Mouse (Mus musculus): ENCODE data around the gene Rtca. TPM values are rescaled to one million over a fixed set of nuclear protein-coding genes. Genes with fewer than 3 reads are reported as not detected.
A peak's percentile ranks its signal among the peaks of the same experiment; 100 is the strongest.

Rtca gene
- polyA plus RNA-seq (2015; fragmentation: Nextera tagmentation; extraction: Ambion mirVana): 57.3 and 59.6 TPM in 2 replicates

DNA sequence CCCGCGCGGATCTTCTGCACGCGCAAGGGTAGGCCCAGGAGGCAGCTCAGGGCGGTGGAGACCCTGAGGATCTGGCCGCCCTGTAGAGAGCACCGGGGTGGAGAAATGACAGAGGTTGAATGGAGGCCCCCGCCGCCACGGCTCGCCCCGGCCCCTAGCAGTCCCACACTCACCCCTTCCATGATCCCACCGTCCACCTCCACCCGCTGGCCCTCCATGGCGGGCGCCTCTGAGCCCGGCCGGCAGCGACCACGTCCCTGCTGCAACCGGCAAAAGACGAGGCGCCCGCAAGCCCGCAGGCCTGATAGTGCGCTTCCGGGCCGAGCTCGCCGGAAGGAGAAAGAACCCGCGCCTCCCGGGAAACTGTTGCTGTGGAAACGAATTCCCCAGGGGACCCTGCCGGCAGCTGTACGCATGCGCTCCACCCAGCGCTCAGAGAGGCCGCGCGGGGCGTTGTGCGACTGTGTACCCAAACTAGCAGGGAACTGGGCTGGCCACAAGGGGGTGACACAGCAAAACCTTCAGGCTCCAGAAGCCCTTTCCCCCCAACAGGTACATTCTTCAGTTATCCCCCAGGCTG, at the start of gene Rtca:
Rtca (minus strand) TSS at position 437 of the 580 bp plus-strand sequence.
- Histone ChIP-seq H3K9ac (ENCODE audit: low read length) (peak within 1 kb of the TSS; percentile 90), H3K27me3 (ENCODE audit: control insufficient read depth, insufficient read depth, low read length) (no peaks in the 10 kb centered on the region), H3K4me1 (ENCODE audit: control insufficient read depth, insufficient read depth, low read length) (peaks cover 13% of the 10 kb centered on the region), H3K36me3 (ENCODE audit: control insufficient read depth, insufficient read depth, low read length) (no peaks in the 10 kb centered on the region; the same call in 1 of the 2 replicates), H3K9me3 (replicated peaks; ENCODE audit: control insufficient read depth, low read length) (no peaks in the 10 kb centered on the region), H3K4me2 (ENCODE audit: low read depth, low read length) (peak within 1 kb of the TSS; percentile 53), H3K27ac (ENCODE audit: low read length) (peak within 1 kb of the TSS; percentile 53), H3K4me3 (replicated peaks; ENCODE audit: low read length) (peak within 1 kb of the TSS; percentile 88)
- peak; percentile 92 for ATAC-seq (ENCODE audit: insufficient read depth, low FRiP score)
- under 1% methylated on average over 42 of the region's 44 CpGs for WGBS

DNA sequence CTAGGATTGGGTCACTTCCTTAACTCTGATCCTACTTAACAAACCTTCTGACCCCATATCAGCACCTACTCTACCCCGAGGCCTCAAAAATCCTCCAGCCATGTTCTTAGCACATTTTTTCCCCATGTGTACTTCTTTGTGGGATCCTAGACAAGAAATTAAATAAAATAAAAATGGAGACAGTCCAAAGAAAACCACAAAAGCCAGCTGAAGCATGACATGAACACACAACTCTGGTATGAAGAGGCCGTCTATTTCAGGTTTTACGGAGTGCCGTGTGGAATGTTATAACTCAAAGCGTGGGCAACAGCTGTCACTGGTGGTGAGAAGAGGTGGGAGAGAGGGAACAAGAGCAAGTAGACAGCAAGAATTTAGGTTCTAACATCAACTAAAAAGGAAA, 43.4 kb upstream of the Rtca start:
- Histone ChIP-seq H3K27ac (ENCODE audit: low read length) (no peak overlapping the region), H3K9me3 (replicated peaks; ENCODE audit: control insufficient read depth, low read length) (no peaks in the 10 kb centered on the region), H3K9ac (ENCODE audit: low read length) (no peak overlapping the region), H3K4me3 (replicated peaks; ENCODE audit: low read length) (no peak overlapping the region), H3K27me3 (ENCODE audit: control insufficient read depth, insufficient read depth, low read length) (no peaks in the 10 kb centered on the region), H3K36me3 (ENCODE audit: control insufficient read depth, insufficient read depth, low read length) (no peaks in the 10 kb centered on the region), H3K4me1 (ENCODE audit: control insufficient read depth, insufficient read depth, low read length) (no peaks in the 10 kb centered on the region), H3K4me2 (ENCODE audit: low read depth, low read length) (no peak overlapping the region)
- 90% methylated on average over 5 of the region's 5 CpGs for WGBS
- no peak for ATAC-seq (ENCODE audit: insufficient read depth, low FRiP score)

DNA sequence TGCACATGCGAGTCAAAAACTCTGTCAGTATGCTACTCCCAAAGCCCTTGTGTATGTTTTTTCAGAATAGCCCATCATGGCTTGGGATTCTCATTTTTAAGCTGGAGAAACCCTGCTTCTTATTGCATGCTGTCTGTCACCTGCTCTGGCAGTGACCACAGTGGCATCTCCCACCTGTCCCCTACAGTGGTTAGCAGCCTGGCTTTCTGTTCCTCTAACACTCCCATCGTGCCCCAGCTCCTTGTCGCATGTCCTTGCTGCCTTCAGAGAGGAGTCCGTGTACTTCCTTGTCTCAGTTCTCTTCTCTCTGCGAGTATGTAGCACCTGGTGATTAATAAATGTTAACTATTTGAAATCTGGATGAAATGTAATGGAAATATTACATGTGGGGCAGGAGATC, 39.4 kb upstream of the Rtca start:
- WGBS: 77% methylated on average over 5 of the region's 5 CpGs
- no peaks in the 10 kb centered on the region for H3K4me1 ChIP-seq (ENCODE audit: control insufficient read depth, insufficient read depth, low read length)
- H3K27ac ChIP-seq (ENCODE audit: low read length): no peak overlapping the region
- H3K36me3 ChIP-seq (ENCODE audit: control insufficient read depth, insufficient read depth, low read length): no peaks in the 10 kb centered on the region
- ATAC-seq (ENCODE audit: insufficient read depth, low FRiP score): no peak
- no peaks in the 10 kb centered on the region for H3K9me3 ChIP-seq (replicated peaks; ENCODE audit: control insufficient read depth, low read length)
- H3K9ac ChIP-seq (ENCODE audit: low read length): no peak overlapping the region
- H3K27me3 ChIP-seq (ENCODE audit: control insufficient read depth, insufficient read depth, low read length): no peaks in the 10 kb centered on the region
- no peak overlapping the region for H3K4me3 ChIP-seq (replicated peaks; ENCODE audit: low read length)
- no peak overlapping the region for H3K4me2 ChIP-seq (ENCODE audit: low read depth, low read length)

DNA sequence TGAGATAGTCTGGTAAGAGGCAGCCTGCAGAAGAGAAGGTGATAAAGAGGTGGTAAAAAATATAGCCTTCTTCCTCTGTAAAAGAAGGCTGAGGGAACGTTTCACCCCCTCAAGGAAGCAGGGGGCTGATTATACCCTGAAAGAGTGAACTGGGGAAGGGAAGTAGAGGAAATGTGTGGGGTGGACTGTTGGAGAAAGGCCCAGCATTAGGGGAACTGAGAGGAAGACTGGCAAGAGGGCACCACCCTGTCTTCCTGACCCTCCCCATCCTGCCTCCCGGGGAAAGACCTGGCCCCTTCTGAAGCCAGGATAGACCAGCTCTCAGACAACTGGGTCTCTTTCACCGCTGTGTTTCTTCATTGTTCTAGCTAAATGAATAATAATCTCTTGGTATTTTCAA, 34.5 kb upstream of the Rtca start:
- ATAC-seq (ENCODE audit: insufficient read depth, low FRiP score): no peak
- Histone ChIP-seq H3K27ac (ENCODE audit: low read length) (no peak overlapping the region), H3K4me3 (replicated peaks; ENCODE audit: low read length) (no peak overlapping the region), H3K4me2 (ENCODE audit: low read depth, low read length) (no peak overlapping the region), H3K27me3 (ENCODE audit: control insufficient read depth, insufficient read depth, low read length) (no peaks in the 10 kb centered on the region), H3K36me3 (ENCODE audit: control insufficient read depth, insufficient read depth, low read length) (no peaks in the 10 kb centered on the region; the same call in 1 of the 2 replicates), H3K9me3 (replicated peaks; ENCODE audit: control insufficient read depth, low read length) (no peaks in the 10 kb centered on the region), H3K9ac (ENCODE audit: low read length) (no peak overlapping the region), H3K4me1 (ENCODE audit: control insufficient read depth, insufficient read depth, low read length) (no peaks in the 10 kb centered on the region)
- WGBS: 71% methylated on average over 3 of the region's 3 CpGs

DNA sequence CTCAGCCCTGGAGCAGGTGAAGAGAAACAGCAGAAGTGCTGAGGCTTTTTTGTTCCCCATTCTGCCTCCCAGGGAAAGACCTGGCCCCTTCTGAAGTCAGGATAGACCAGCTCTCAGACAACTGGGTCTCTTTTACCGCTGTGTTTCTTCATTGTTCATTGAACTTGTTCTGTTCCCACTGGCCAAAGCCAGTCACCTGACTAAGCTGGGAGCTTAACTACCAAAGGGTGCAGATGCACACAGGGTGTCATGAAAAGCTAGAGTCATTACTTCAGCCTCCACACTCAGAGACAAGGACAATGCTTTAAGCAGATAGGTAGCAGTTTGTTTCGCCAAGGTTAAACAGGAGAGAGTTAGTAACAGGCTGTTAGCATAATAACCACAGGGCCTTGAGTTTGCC, 34.1 kb upstream of the Rtca start:
- Histone ChIP-seq H3K9ac (ENCODE audit: low read length) (no peak overlapping the region), H3K4me2 (ENCODE audit: low read depth, low read length) (no peak overlapping the region), H3K27ac (ENCODE audit: low read length) (no peak overlapping the region), H3K4me3 (replicated peaks; ENCODE audit: low read length) (no peak overlapping the region), H3K4me1 (ENCODE audit: control insufficient read depth, insufficient read depth, low read length) (no peaks in the 10 kb centered on the region), H3K36me3 (ENCODE audit: control insufficient read depth, insufficient read depth, low read length) (no peaks in the 10 kb centered on the region; the same call in 1 of the 2 replicates), H3K27me3 (ENCODE audit: control insufficient read depth, insufficient read depth, low read length) (no peaks in the 10 kb centered on the region), H3K9me3 (replicated peaks; ENCODE audit: control insufficient read depth, low read length) (no peaks in the 10 kb centered on the region)
- no peak for ATAC-seq (ENCODE audit: insufficient read depth, low FRiP score)
- WGBS: 85% methylated on average over 2 of the region's 2 CpGs

DNA sequence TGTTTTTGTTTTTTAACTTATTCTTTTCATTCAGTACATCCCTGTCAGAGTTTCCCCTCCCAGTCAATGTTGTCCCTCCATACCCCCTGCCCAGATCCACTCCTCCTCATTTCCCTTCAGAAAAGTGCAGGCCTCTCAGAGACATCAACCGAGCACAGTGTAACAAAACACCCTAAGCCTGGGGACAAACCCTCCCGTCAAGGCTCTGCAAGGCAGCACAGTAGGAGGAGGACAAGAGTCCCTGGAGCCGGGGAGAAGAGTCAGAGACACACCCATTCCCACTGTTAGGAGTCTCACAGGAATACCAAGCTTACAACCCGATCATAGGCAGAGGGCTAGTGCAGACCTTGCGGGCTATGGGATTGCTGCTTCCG, 29.2 kb upstream of the Rtca start:
- Histone ChIP-seq H3K9ac (ENCODE audit: low read length) (no peak overlapping the region), H3K9me3 (replicated peaks; ENCODE audit: control insufficient read depth, low read length) (no peaks in the 10 kb centered on the region), H3K27ac (ENCODE audit: low read length) (no peak overlapping the region; the same call in 1 of the 2 replicates), H3K4me3 (replicated peaks; ENCODE audit: low read length) (no peak overlapping the region), H3K27me3 (ENCODE audit: control insufficient read depth, insufficient read depth, low read length) (no peaks in the 10 kb centered on the region), H3K36me3 (ENCODE audit: control insufficient read depth, insufficient read depth, low read length) (no peaks in the 10 kb centered on the region; the same call in 1 of the 2 replicates), H3K4me2 (ENCODE audit: low read depth, low read length) (no peak overlapping the region), H3K4me1 (ENCODE audit: control insufficient read depth, insufficient read depth, low read length) (no peaks in the 10 kb centered on the region)
- no peak for ATAC-seq (ENCODE audit: insufficient read depth, low FRiP score)
- 63% methylated on average over 6 of the region's 6 CpGs for WGBS

DNA sequence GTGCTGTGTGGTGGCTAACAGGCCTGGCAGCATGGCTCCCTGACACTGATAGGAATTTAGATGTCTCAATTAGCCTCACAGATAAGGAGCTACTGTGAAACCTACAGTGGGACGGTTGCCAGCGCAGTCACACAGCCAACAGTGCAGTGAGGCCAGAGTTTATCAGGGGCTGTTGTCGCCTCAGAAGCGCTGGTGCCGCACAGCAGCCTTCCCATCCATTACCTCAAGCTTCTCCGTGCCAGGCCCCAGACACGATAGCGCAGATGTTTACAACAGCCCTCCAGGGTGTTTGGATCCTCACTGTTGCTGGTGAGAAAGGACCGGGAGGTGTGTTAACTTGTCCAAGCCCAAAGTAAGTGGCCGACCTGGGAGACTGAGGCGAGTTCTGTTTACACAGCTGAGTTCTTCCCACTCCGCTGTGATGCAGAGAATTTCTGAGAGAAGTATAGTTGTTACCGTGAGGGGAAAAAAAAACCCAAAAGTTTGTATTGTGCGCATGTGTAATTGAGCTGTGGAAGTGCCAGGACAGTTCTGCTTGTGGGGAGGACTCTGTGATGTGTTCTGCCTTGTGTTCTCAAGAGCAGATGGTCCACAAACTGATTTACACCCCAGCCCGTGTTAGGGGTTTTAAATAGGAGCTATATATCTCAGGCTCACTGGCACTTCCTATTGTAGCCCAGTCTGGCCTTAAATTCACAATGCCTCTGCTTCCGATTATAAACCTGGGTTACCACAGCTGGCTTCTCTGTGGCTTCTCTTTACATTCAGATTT, 28.6 kb upstream of the Rtca start:
- no peaks in the 10 kb centered on the region for H3K9me3 ChIP-seq (replicated peaks; ENCODE audit: control insufficient read depth, low read length)
- no peaks in the 10 kb centered on the region; the same call in 1 of the 2 replicates for H3K36me3 ChIP-seq (ENCODE audit: control insufficient read depth, insufficient read depth, low read length)
- H3K27me3 ChIP-seq (ENCODE audit: control insufficient read depth, insufficient read depth, low read length): no peaks in the 10 kb centered on the region
- no peak overlapping the region for H3K9ac ChIP-seq (ENCODE audit: low read length)
- WGBS: 38% methylated on average over 16 of the region's 16 CpGs
- H3K27ac ChIP-seq (ENCODE audit: low read length): no peak overlapping the region
- H3K4me1 ChIP-seq (ENCODE audit: control insufficient read depth, insufficient read depth, low read length): no peaks in the 10 kb centered on the region
- no peak overlapping the region for H3K4me3 ChIP-seq (replicated peaks; ENCODE audit: low read length)
- no peak overlapping the region for H3K4me2 ChIP-seq (ENCODE audit: low read depth, low read length)
- peak; percentile 62; the same call in 1 of the 2 replicates for ATAC-seq (ENCODE audit: insufficient read depth, low FRiP score)

DNA sequence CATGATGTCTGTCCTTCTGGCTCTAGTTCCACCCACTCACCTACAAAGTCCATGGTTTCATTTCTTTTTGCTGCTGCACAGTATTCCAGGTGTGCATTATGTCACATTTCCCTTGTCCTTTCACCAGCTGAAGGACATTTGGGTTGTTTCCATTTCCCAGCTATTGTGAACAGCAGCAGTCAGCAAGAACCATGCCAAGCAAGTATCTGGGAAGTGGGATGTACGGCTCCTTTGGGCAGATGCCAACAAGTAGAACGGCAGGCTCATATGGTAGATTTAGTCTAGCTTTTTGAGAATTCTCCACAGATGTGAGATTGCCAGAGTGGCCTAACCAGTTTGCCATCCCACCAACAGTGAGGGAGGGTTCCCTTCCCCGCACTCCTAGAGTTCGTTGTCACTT, 22.8 kb upstream of the Rtca start:
- Histone ChIP-seq H3K9ac (ENCODE audit: low read length) (no peak overlapping the region), H3K4me3 (replicated peaks; ENCODE audit: low read length) (no peak overlapping the region), H3K27me3 (ENCODE audit: control insufficient read depth, insufficient read depth, low read length) (no peaks in the 10 kb centered on the region), H3K4me2 (ENCODE audit: low read depth, low read length) (no peak overlapping the region), H3K9me3 (replicated peaks; ENCODE audit: control insufficient read depth, low read length) (no peaks in the 10 kb centered on the region), H3K27ac (ENCODE audit: low read length) (no peak overlapping the region), H3K36me3 (ENCODE audit: control insufficient read depth, insufficient read depth, low read length) (no peaks in the 10 kb centered on the region), H3K4me1 (ENCODE audit: control insufficient read depth, insufficient read depth, low read length) (no peaks in the 10 kb centered on the region)
- WGBS: 66% methylated on average over 4 of the region's 4 CpGs
- ATAC-seq (ENCODE audit: insufficient read depth, low FRiP score): 0 out of 2 replicates have a peak, but pooled peaks have one; percentile 13

DNA sequence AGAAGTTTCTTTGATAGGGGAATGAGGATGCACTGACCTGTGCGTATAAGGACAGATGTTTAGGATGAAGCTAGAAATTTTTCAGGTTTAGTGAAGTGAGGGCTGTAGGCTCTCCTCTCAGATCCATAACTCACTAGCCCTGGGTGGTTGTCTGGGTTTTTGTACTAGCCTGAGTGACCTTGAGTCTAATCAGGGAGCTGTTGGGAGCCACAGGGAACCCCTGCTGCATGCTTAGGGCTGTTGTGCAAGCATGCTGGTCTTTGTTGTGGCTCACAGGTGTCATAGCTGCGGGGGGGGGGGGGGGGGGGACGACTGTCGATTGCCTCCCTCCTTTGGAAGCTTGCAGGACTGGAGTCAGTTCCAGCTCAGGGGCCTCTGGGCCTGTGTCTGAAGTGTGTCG, 21.7 kb upstream of the Rtca start:
- no peaks in the 10 kb centered on the region for H3K36me3 ChIP-seq (ENCODE audit: control insufficient read depth, insufficient read depth, low read length)
- no peak overlapping the region for H3K4me3 ChIP-seq (replicated peaks; ENCODE audit: low read length)
- H3K27me3 ChIP-seq (ENCODE audit: control insufficient read depth, insufficient read depth, low read length): no peaks in the 10 kb centered on the region
- 61% methylated on average over 4 of the region's 5 CpGs for WGBS
- no peak overlapping the region for H3K9ac ChIP-seq (ENCODE audit: low read length)
- no peak overlapping the region for H3K27ac ChIP-seq (ENCODE audit: low read length)
- H3K4me2 ChIP-seq (ENCODE audit: low read depth, low read length): no peak overlapping the region
- no peaks in the 10 kb centered on the region for H3K4me1 ChIP-seq (ENCODE audit: control insufficient read depth, insufficient read depth, low read length)
- no peak for ATAC-seq (ENCODE audit: insufficient read depth, low FRiP score)
- no peaks in the 10 kb centered on the region for H3K9me3 ChIP-seq (replicated peaks; ENCODE audit: control insufficient read depth, low read length)

All from stomach, embryonic 16.5 days (tissue).